Mouse (Mus musculus) lung, postnatal 0 days (tissue): ENCODE data around the gene Pappa.

ENCODE experiments used
- CTCF ChIP-seq: IDR thresholded peaks from 2 replicates; pipeline ENCODE4 v1.5.1; 2016; ENCODE audit warnings: antibody characterized with exemption, mild to moderate bottlenecking
- EP300 ChIP-seq: IDR thresholded peaks from 2 replicates; pipeline ENCODE4 v1.6.1; 2016; ENCODE audit warnings: antibody characterized with exemption, mild to moderate bottlenecking, control low read depth

- TF ChIP-seq CTCF, result no peak
- TF ChIP-seq EP300, result no peak
These were observed 175.4 kb downstream of the Pappa start for GRCm38 (mm10) chr4:65299365-65299764.
